Mouse (Mus musculus): ENCODE data around the gene Cdkn1c.

- no peak for TF ChIP-seq POLR2A (IDR thresholded peaks at IDR 0.05; ENCODE audit: control insufficient read depth, extremely low read depth, insufficient read depth, low read length, poor library complexity)
- TF ChIP-seq CTCF (IDR thresholded peaks at IDR 0.05; ENCODE audit: borderline replicate concordance, control insufficient read depth, extremely low read depth, insufficient read depth, low read length, poor library complexity), result no peak
Observed at GRCm38 (mm10) chr7:143481806-143482387, 21.0 kb upstream of the Cdkn1c start.
